Mouse (Mus musculus) spleen, postnatal 10 days (tissue): ENCODE results near the gene B4galt2.

Experiments
- DNase-seq, 2 experiments: peaks; one replicate each; pipeline ENCODE4 v3.0.0; 2021 to 2022; ENCODE audit warnings: low spot score in 2 of 2

B4galt2 gene

GRCm38 (mm10) chr4:117870437-117870836 lies 12.8 kb downstream of the B4galt2 start:
- DNase-seq = no peak

GRCm38 (mm10) chr4:117869317-117869716 lies 14.0 kb downstream of the B4galt2 start:
- no peak for DNase-seq

- DNase-seq = peak in 1 of 2 experiments; percentile 79
Measured at GRCm38 (mm10) chr4:117867823-117868222, 15.5 kb downstream of the B4galt2 start.

GRCm38 (mm10) chr4:117867000-117867399 lies 16.3 kb downstream of the B4galt2 start:
- no peak for DNase-seq

- peak in 1 of 2 experiments; percentile 47 for DNase-seq
Measured at GRCm38 (mm10) chr4:117866083-117866482, 17.2 kb downstream of the B4galt2 start.

GRCm38 (mm10) chr4:117862823-117863222 lies 20.5 kb downstream of the B4galt2 start:
- no peak for DNase-seq

- DNase-seq = no peak
Measured at GRCm38 (mm10) chr4:117860570-117860969, 22.7 kb downstream of the B4galt2 start.

- peak; percentile 59 to 79 for DNase-seq
Measured at GRCm38 (mm10) chr4:117858794-117859193, 24.5 kb downstream of the B4galt2 start.

- DNase-seq = no peak
Measured at GRCm38 (mm10) chr4:117855146-117855545, 28.1 kb downstream of the B4galt2 start.

GRCm38 (mm10) chr4:117852152-117852868 lies 31.0 kb downstream of the B4galt2 start:
- no peak for DNase-seq

- DNase-seq = no peak
Measured at GRCm38 (mm10) chr4:117850871-117851270, 32.4 kb downstream of the B4galt2 start.

- DNase-seq = no peak
Measured at GRCm38 (mm10) chr4:117850176-117850575, 33.1 kb downstream of the B4galt2 start.

- DNase-seq = no peak
Measured at GRCm38 (mm10) chr4:117849506-117849905, 33.8 kb downstream of the B4galt2 start.

GRCm38 (mm10) chr4:117849063-117849462 lies 34.2 kb downstream of the B4galt2 start:
- DNase-seq = no peak

GRCm38 (mm10) chr4:117847011-117847410 lies 36.3 kb downstream of the B4galt2 start:
- DNase-seq = no peak

- no peak for DNase-seq
Measured at GRCm38 (mm10) chr4:117846261-117846660, 37.0 kb downstream of the B4galt2 start.

GRCm38 (mm10) chr4:117845316-117845715 lies 38.0 kb downstream of the B4galt2 start:
- no peak for DNase-seq

GRCm38 (mm10) chr4:117844467-117844866 lies 38.8 kb downstream of the B4galt2 start:
- DNase-seq = no peak

- no peak for DNase-seq
Measured at GRCm38 (mm10) chr4:117843101-117843500, 40.2 kb downstream of the B4galt2 start.

GRCm38 (mm10) chr4:117841566-117841965 lies 41.7 kb downstream of the B4galt2 start:
- no peak for DNase-seq

GRCm38 (mm10) chr4:117840821-117841220 lies 42.5 kb downstream of the B4galt2 start:
- no peak for DNase-seq

GRCm38 (mm10) chr4:117839366-117839765 lies 43.9 kb downstream of the B4galt2 start:
- no peak for DNase-seq

GRCm38 (mm10) chr4:117837271-117837670 lies 46.0 kb downstream of the B4galt2 start:
- DNase-seq = no peak
